Mouse (Mus musculus) megakaryocyte, embryonic 14.5 days (primary cell): ENCODE data around the gene Abcb10. TPM values are rescaled to one million over a fixed set of nuclear protein-coding genes. Genes with fewer than 3 reads are reported as not detected.

Experiments
- H3K27me3 ChIP-seq: replicated peaks from 2 replicates; pipeline ENCODE3; 2012; ENCODE audit warnings: inconsistent platforms
- H3K36me3 ChIP-seq: replicated peaks from 2 replicates; pipeline ENCODE3; 2012; ENCODE audit warnings: low read length, inconsistent platforms, mixed read lengths
- H3K4me1 ChIP-seq: 2 replicates; pipeline ENCODE4 v1.6.1; 2012; ENCODE audit warnings: inconsistent platforms
- H3K4me3 ChIP-seq: replicated peaks from 2 replicates; pipeline ENCODE3; 2012; ENCODE audit warnings: moderate library complexity, mild to moderate bottlenecking, inconsistent platforms
- H3K9me3 ChIP-seq: 2 replicates; pipeline ENCODE4 v1.6.1; 2012; ENCODE audit warnings: inconsistent platforms
- FLI1 ChIP-seq: IDR thresholded peaks from 2 replicates; pipeline ENCODE4 v1.6.1; 2012; ENCODE audit warnings: low read length, inconsistent platforms, mixed read lengths
- GATA1 ChIP-seq: IDR thresholded peaks from 3 replicates; pipeline ENCODE4 v1.6.1; 2012; ENCODE audit warnings: mixed read lengths, low read length, inconsistent platforms, borderline replicate concordance
- polyA plus RNA-seq: library from polyadenylated mRNA; stranded (reverse); fragments of >175 nt; gene quantifications from 2 replicates; pipeline ENCODE4 v1.2.3, GENCODE M21; 2012; ENCODE audit warnings: low replicate concordance; ENCODE audit not compliant: insufficient read depth

Gene Abcb10
- polyA plus RNA-seq, 1 experiment = 2.7 TPM

- H3K9me3 ChIP-seq = no peaks in the 10 kb centered on the region
- peaks cover 86% of the 10 kb centered on the region for H3K36me3 ChIP-seq
- no peaks in the 10 kb centered on the region for H3K27me3 ChIP-seq
- H3K4me3 ChIP-seq = no peak overlapping the region
- TF ChIP-seq GATA1 (no peak), FLI1 (no peak)
- peaks cover 13% of the 10 kb centered on the region for H3K4me1 ChIP-seq
Observed at GRCm38 (mm10) chr8:123960056-123960455, 22.9 kb downstream of the Abcb10 start.

- TF ChIP-seq FLI1 = no peak
- TF ChIP-seq GATA1 = no peak
- Histone ChIP-seq H3K4me1 (peaks cover 14% of the 10 kb centered on the region), H3K9me3 (no peaks in the 10 kb centered on the region), H3K4me3 (no peak overlapping the region), H3K27me3 (no peaks in the 10 kb centered on the region), H3K36me3 (peaks cover 86% of the 10 kb centered on the region)
Observed at GRCm38 (mm10) chr8:123959473-123959872, 23.4 kb downstream of the Abcb10 start.

- Histone ChIP-seq H3K36me3 (peaks cover 89% of the 10 kb centered on the region), H3K27me3 (no peaks in the 10 kb centered on the region), H3K9me3 (no peaks in the 10 kb centered on the region), H3K4me1 (peaks cover 16% of the 10 kb centered on the region), H3K4me3 (no peak overlapping the region)
- no peak for TF ChIP-seq FLI1
- no peak for TF ChIP-seq GATA1
Observed at GRCm38 (mm10) chr8:123958130-123958529, 24.8 kb downstream of the Abcb10 start.

GRCm38 (mm10) chr8:123954246-123954645 lies 28.7 kb downstream of the Abcb10 start:
- TF ChIP-seq GATA1 (no peak), FLI1 (no peak)
- Histone ChIP-seq H3K4me1 (peaks cover 16% of the 10 kb centered on the region), H3K27me3 (no peaks in the 10 kb centered on the region), H3K9me3 (no peaks in the 10 kb centered on the region), H3K4me3 (no peak overlapping the region), H3K36me3 (peaks cover 67% of the 10 kb centered on the region)

GRCm38 (mm10) chr8:123953686-123954085 lies 29.2 kb downstream of the Abcb10 start:
- no peak overlapping the region for H3K4me3 ChIP-seq
- no peaks in the 10 kb centered on the region for H3K9me3 ChIP-seq
- H3K4me1 ChIP-seq = peaks cover 16% of the 10 kb centered on the region
- H3K36me3 ChIP-seq = peaks cover 61% of the 10 kb centered on the region
- no peaks in the 10 kb centered on the region for H3K27me3 ChIP-seq
- TF ChIP-seq FLI1 = no peak
- TF ChIP-seq GATA1 = no peak

GRCm38 (mm10) chr8:123950077-123950802 lies 32.7 kb downstream of the Abcb10 start:
- Histone ChIP-seq H3K27me3 (no peaks in the 10 kb centered on the region), H3K4me1 (peaks cover 18% of the 10 kb centered on the region), H3K4me3 (peak overlapping the region; percentile 98), H3K9me3 (no peaks in the 10 kb centered on the region), H3K36me3 (peaks cover 47% of the 10 kb centered on the region)
- TF ChIP-seq FLI1 = no peak
- TF ChIP-seq GATA1 = no peak

GRCm38 (mm10) chr8:123949686-123949986 lies 33.3 kb downstream of the Abcb10 start:
- peaks cover 18% of the 10 kb centered on the region for H3K4me1 ChIP-seq
- TF ChIP-seq FLI1 (no peak), GATA1 (no peak)
- no peaks in the 10 kb centered on the region for H3K27me3 ChIP-seq
- H3K36me3 ChIP-seq = peaks cover 49% of the 10 kb centered on the region
- peak overlapping the region; percentile 98 for H3K4me3 ChIP-seq
- H3K9me3 ChIP-seq = no peaks in the 10 kb centered on the region

- Histone ChIP-seq H3K9me3 (no peaks in the 10 kb centered on the region), H3K4me3 (peak within 1 kb of the TSS; percentile 98), H3K27me3 (no peaks in the 10 kb centered on the region), H3K36me3 (peaks cover 47% of the 10 kb centered on the region), H3K4me1 (peaks cover 15% of the 10 kb centered on the region)
- TF ChIP-seq FLI1 (no peak), GATA1 (no peak)
Observed at GRCm38 (mm10) chr8:123948942-123949685, 33.8 kb downstream of the Abcb10 start, which contains the start of gene Nup133. TSS of gene Nup133 (minus strand) at chr8:123949265.

- TF ChIP-seq GATA1 = no peak
- TF ChIP-seq FLI1 = no peak
- Histone ChIP-seq H3K9me3 (no peaks in the 10 kb centered on the region), H3K36me3 (peaks cover 91% of the 10 kb centered on the region), H3K4me1 (peaks cover 5% of the 10 kb centered on the region; the same call in 1 of the 2 replicates), H3K4me3 (no peak overlapping the region), H3K27me3 (no peaks in the 10 kb centered on the region)
Observed at GRCm38 (mm10) chr8:123929026-123929425, 53.9 kb downstream of the Abcb10 start.

- peaks cover 5% of the 10 kb centered on the region; the same call in 1 of the 2 replicates for H3K4me1 ChIP-seq
- H3K4me3 ChIP-seq = no peak overlapping the region
- no peak for TF ChIP-seq FLI1
- H3K27me3 ChIP-seq = no peaks in the 10 kb centered on the region
- no peaks in the 10 kb centered on the region for H3K9me3 ChIP-seq
- peaks cover 94% of the 10 kb centered on the region for H3K36me3 ChIP-seq
Observed at GRCm38 (mm10) chr8:123925671-123926070, 57.3 kb downstream of the Abcb10 start.
